Mouse (Mus musculus): Measurements from ENCODE around the gene Tmem109. TPM values are rescaled to one million over a fixed set of nuclear protein-coding genes. Genes with fewer than 3 reads are reported as not detected.
A peak's percentile ranks its signal among the peaks of the same experiment; 100 is the strongest.

Gene Tmem109
- polyA plus RNA-seq (2016; fragmentation: Nextera tagmentation; extraction: Ambion mirVana), result 50.8 and 57.3 TPM in 2 replicates

DNA sequence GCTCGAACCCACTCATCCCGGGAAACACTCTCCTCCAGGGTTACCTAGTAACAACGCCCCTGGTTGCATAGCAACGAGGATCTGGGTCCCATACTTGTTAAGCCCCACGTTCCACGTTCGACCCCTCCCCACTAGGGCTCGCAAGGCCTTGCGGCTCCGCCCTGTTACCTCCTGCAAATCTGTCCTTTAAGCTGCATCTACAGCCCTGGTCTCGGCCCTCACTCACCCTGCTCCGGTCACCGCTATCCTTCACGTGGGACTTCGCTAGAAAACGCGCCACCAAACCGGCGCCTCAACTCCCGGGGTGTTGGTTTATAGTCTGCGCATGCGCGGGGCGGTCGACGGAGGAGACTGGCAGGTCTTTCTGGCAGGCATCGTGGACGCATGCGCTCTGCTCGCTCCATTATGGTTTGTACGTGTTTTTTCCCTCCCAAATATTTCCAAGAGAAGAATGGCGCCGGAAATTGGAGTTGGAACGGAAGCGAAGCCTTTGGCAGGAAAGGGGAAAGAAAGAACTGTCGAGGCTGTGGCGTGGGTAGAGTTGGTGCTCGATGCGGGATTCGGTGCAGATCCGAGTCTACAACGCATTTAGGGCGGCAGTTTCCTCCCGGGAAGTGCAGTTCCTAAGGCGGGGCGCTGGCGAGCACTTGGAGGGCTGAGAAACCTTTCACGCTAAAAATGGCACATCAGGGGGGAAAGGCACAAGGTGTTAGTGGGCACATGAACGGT lies at the start of gene Tmem109:
TSS of gene Tmem109 (minus strand) at position 576 of the 729 bp plus-strand sequence.
- WGBS, result under 1% methylated on average over 49 of the region's 49 CpGs
- H3K27ac ChIP-seq, result peak within 1 kb of the TSS; percentile 97
- 0 out of 2 replicates have a peak, but pooled peaks cover 14% of the 10 kb centered on the region for H3K9me3 ChIP-seq
- peak within 1 kb of the TSS; percentile 66 for H3K4me3 ChIP-seq
- no peaks in the 10 kb centered on the region for H3K27me3 ChIP-seq (ENCODE audit: insufficient read depth, poor library complexity, severe bottlenecking)
- H3K36me3 ChIP-seq, result peaks cover 17% of the 10 kb centered on the region
- peak; percentile 97 for DNase-seq (ENCODE audit: low spot score)
- H3K4me1 ChIP-seq (replicated peaks), result peaks cover 30% of the 10 kb centered on the region

DNA sequence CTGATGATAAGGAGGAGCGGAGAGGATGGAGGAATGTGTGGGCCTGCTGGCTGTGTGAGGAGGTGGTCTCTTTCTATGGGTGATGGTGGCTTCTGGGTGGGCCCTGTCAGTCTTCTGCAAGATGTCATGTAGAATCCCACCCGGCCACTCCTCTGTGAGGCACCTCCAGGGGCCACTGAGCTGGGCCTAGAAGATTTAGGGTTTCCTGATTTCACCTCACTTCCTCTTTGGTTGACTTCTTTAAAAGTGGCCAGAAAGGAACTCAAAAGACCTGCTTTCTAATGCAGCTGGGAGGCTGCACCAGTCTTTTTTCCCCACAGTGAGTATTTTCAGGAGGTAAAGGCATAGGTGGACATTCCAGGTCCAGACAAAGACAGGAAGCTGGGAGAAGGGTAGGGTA lies 48.8 kb upstream of the Tmem109 start:
- Histone ChIP-seq H3K27me3 (ENCODE audit: insufficient read depth, poor library complexity, severe bottlenecking) (no peaks in the 10 kb centered on the region), H3K4me3 (no peak overlapping the region), H3K36me3 (no peaks in the 10 kb centered on the region), H3K9me3 (no peaks in the 10 kb centered on the region), H3K27ac (no peak overlapping the region), H3K4me1 (replicated peaks) (peaks cover 19% of the 10 kb centered on the region)
- 91% methylated on average over 2 of the region's 2 CpGs for WGBS
- no peak for DNase-seq (ENCODE audit: low spot score)

DNA sequence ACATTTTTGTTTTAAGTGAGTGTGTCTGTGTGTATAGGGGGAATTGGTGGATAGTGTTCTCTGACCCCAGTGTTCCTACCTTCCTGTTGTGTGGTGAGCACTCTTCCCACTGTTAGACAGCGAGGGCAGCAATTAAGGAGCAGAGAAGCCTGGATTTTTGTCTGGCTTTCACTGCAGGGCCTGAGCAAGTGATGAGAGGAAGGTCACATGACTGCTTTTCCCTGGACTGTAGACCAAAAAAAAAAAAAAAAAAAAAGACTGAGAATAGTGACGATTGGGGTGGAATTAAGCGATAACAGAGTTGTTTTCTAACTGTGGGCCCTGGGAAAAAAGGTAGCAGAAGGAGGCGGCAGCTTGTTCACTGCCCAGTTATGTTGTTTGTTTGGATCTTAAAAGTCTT lies 44.9 kb upstream of the Tmem109 start:
- Histone ChIP-seq H3K27me3 (ENCODE audit: insufficient read depth, poor library complexity, severe bottlenecking) (no peaks in the 10 kb centered on the region), H3K36me3 (no peaks in the 10 kb centered on the region), H3K9me3 (no peaks in the 10 kb centered on the region), H3K27ac (peak overlapping the region; percentile 83), H3K4me1 (replicated peaks) (peaks cover 17% of the 10 kb centered on the region), H3K4me3 (no peak overlapping the region)
- 39% methylated on average over 4 of the region's 4 CpGs for WGBS
- no peak for DNase-seq (ENCODE audit: low spot score)

DNA sequence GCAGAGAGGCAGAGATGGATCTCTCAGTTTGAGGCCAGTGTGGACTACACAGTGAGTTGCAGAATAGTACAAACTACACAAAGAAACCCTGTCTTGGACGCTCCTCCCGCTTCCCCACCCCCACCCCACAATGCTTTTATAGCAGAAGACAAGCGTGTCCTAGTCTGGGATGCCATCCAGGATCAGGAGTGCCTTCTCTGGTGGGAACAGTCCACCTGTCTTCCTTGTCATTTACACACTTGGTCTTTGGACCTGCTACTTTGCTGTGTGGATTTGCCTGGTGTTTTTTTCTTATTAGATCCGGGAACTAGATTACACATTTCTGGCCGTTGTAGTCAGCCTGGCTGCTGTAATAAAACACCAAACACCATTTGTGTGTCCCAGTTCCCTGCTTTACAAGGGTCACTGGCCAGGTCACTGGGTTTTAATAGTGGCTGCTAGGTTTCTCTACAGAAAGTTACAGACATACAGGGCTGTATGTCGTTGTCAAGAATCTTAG lies 44.4 kb upstream of the Tmem109 start:
- 25% methylated on average over 6 of the region's 6 CpGs for WGBS
- Histone ChIP-seq H3K9me3 (no peaks in the 10 kb centered on the region), H3K27me3 (ENCODE audit: insufficient read depth, poor library complexity, severe bottlenecking) (no peaks in the 10 kb centered on the region), H3K36me3 (no peaks in the 10 kb centered on the region), H3K4me1 (replicated peaks) (peaks cover 17% of the 10 kb centered on the region), H3K27ac (peak overlapping the region; percentile 83), H3K4me3 (no peak overlapping the region)
- peak; percentile 36 for DNase-seq (ENCODE audit: low spot score)

DNA sequence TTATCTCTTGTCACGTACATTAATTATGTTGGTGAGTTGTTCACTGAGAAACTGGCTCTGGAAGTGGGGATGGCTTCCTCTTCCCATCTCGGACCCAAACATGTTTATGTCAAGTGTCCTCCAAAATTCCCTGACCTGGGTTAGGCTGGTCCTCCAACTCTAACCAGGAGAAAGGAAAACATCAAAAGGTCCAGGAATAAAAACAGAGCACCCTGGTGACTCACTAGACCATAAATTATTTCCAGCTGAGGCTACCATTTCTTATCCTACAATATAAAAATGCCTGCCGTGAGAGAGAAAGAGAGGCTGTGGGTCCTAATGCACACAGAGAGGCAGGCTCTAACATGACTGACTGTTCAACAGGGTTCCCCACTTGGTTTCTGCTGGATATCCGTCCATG lies 42.4 kb upstream of the Tmem109 start:
- Histone ChIP-seq H3K4me3 (no peak overlapping the region), H3K9me3 (no peaks in the 10 kb centered on the region), H3K4me1 (replicated peaks) (peaks cover 17% of the 10 kb centered on the region), H3K27me3 (ENCODE audit: insufficient read depth, poor library complexity, severe bottlenecking) (no peaks in the 10 kb centered on the region), H3K36me3 (no peaks in the 10 kb centered on the region), H3K27ac (no peak overlapping the region)
- WGBS, result 65% methylated on average over 4 of the region's 4 CpGs
- DNase-seq (ENCODE audit: low spot score), result no peak

DNA sequence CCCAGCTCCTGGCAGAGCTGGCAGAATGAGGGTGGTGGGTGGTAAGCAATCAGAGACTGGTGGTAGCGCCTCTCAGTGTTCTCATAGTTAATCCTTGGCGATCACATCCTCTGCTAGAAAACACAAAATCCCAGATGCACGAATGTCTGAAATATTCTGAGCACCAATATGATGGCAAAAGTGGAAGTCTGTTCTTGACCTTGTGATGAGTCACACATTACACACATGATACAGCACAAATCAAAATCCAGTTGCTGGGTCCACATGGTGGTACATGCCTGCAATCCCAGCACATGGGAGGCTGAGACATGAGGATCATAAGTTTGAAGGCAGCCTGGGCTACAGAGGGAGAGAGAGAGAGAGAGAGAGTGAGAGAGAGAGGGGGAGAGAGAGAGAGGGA lies 39.3 kb upstream of the Tmem109 start:
- H3K36me3 ChIP-seq, result no peaks in the 10 kb centered on the region
- H3K4me3 ChIP-seq, result no peak overlapping the region
- 79% methylated on average over 3 of the region's 3 CpGs for WGBS
- H3K27me3 ChIP-seq (ENCODE audit: insufficient read depth, poor library complexity, severe bottlenecking), result no peaks in the 10 kb centered on the region
- peaks cover 6% of the 10 kb centered on the region for H3K4me1 ChIP-seq (replicated peaks)
- H3K9me3 ChIP-seq, result no peaks in the 10 kb centered on the region
- H3K27ac ChIP-seq, result no peak overlapping the region
- no peak for DNase-seq (ENCODE audit: low spot score)

DNA sequence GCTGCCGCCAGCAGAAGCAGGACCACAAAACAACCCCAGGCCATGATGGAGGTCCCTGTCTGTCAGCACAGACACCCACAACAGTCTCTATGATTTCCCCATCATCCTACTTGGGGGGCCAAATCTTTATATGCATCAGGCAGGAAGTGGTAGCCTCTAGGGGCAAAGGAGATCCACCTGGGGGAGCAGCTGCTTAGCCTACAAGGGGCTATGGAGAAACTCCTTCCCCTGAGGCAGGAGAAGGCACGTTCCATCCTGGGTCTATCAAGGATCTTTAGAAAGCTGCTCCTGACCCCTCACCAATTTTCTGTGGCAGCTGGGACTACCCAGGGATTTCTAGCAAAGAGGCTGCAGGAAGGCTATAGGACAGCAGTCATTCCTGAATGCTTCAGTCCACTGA lies 38.7 kb upstream of the Tmem109 start, which contains the start of gene Zp1:
TSS of gene Zp1 (minus strand) at position 101 of the 400 bp plus-strand sequence.
- Histone ChIP-seq H3K4me1 (replicated peaks) (peaks cover under 1% of the 10 kb centered on the region; the same call in 1 of the 2 replicates), H3K27me3 (ENCODE audit: insufficient read depth, poor library complexity, severe bottlenecking) (no peaks in the 10 kb centered on the region), H3K36me3 (no peaks in the 10 kb centered on the region), H3K4me3 (no peak within 1 kb of the TSS), H3K9me3 (no peaks in the 10 kb centered on the region), H3K27ac (no peak within 1 kb of the TSS)
- DNase-seq (ENCODE audit: low spot score), result no peak
- WGBS, result 73% methylated on average over 2 of the region's 2 CpGs

DNA sequence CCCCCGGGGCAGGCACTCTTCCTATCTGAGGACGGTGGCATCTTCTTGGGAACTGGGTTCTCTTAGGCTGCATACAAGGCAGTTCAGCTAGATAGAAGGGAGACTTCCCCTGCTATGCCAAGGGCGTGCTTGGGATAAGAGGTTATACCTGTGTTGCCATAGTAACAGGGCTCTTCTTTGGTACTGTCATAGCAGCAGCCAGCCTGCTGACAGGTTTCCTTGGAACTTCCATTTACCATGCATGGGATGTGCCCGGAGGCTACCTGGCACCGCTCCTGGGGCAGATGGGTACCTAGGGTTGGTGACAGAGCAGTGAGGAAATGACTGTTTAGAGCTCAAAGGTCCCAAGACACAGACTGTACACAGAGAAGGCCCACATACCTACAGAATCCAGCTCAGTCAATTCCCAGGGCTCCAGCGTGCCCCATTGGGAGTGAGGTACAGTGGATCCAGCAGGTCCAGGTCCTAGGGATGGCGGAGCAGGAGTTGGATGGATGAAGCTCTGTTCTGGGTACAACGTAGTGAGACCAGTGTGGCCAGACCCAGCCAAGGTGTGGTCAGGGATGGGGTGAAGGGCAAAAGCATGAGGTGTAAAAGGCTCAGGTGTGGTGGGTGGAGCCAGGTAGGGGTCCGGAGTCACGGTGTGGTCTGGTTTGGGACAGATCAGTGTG lies 36.7 kb upstream of the Tmem109 start:
- WGBS, result 89% methylated on average over 10 of the region's 10 CpGs
- Histone ChIP-seq H3K4me3 (no peak overlapping the region), H3K9me3 (no peaks in the 10 kb centered on the region), H3K27ac (no peak overlapping the region), H3K27me3 (ENCODE audit: insufficient read depth, poor library complexity, severe bottlenecking) (no peaks in the 10 kb centered on the region), H3K4me1 (replicated peaks) (no peaks in the 10 kb centered on the region), H3K36me3 (no peaks in the 10 kb centered on the region)
- DNase-seq (ENCODE audit: low spot score), result no peak

DNA sequence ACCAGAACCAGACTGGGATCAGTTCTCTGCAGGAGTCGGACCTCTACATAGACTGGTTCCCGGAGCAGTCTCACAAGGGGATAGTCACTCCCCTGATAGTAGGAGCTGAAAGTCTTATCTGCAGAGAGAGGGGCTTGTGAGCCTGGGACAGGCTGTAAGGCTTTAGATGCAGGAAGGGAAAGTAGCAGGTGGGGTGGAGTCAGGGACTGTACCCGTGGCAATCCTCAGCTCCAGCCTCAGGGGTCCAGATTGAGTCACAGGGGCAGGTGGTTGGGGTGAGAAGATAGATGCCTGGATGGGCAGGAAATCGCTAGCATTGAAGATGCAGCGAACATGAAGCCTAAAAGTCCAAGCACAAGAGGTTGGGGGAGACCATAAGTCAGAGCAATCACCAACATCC lies 34.7 kb upstream of the Tmem109 start:
- Histone ChIP-seq H3K36me3 (no peaks in the 10 kb centered on the region), H3K4me1 (replicated peaks) (no peaks in the 10 kb centered on the region), H3K4me3 (no peak overlapping the region), H3K9me3 (no peaks in the 10 kb centered on the region), H3K27me3 (ENCODE audit: insufficient read depth, poor library complexity, severe bottlenecking) (no peaks in the 10 kb centered on the region), H3K27ac (no peak overlapping the region)
- WGBS, result 67% methylated on average over 5 of the region's 5 CpGs
- DNase-seq (ENCODE audit: low spot score), result no peak

DNA sequence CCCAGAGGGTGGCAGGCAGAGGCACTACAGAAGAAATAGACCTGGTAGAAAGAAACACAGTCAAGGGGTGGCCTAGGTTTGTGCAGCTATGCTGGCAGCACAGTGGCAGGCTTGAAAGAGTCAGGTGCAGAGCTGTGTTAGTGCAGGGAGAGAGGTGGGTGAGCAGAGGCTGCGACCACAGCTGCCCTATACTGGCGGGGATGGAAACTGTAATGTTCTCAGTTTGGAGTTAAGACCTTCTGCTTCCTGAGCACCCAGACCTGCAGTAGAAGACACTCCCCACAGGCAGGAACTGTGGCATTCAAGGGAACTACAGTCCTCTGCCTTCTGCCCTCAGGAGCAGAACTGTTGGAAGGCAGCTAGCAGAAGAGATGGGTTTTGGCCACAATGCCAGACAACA lies 33.1 kb upstream of the Tmem109 start:
- 84% methylated on average over 2 of the region's 2 CpGs for WGBS
- DNase-seq (ENCODE audit: low spot score), result no peak
- Histone ChIP-seq H3K36me3 (no peaks in the 10 kb centered on the region), H3K27ac (no peak overlapping the region), H3K27me3 (ENCODE audit: insufficient read depth, poor library complexity, severe bottlenecking) (no peaks in the 10 kb centered on the region), H3K4me1 (replicated peaks) (no peaks in the 10 kb centered on the region), H3K9me3 (no peaks in the 10 kb centered on the region), H3K4me3 (no peak overlapping the region)

DNA sequence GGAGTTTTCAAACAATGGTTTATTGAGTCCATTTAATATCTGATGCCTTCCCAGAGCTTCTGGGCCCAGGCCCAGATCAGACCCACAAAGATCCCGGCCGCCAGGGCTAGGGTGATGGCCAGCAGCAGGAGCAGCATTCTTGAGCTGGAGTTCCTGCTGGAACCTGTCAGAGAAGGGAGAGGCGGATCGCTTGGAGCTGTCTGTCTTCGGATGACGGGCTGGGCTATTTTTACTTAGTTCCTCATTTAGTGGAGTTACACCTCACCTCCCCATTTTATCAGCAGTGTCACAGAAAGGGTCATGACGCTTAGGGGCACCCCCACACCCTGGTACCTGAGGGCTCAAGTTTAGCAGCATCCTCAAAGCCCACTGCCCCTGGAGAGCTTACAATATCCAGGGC lies 32.5 kb upstream of the Tmem109 start:
- no peaks in the 10 kb centered on the region for H3K4me1 ChIP-seq (replicated peaks)
- no peaks in the 10 kb centered on the region for H3K36me3 ChIP-seq
- H3K27me3 ChIP-seq (ENCODE audit: insufficient read depth, poor library complexity, severe bottlenecking), result no peaks in the 10 kb centered on the region
- no peak overlapping the region for H3K27ac ChIP-seq
- H3K4me3 ChIP-seq, result no peak overlapping the region
- DNase-seq (ENCODE audit: low spot score), result no peak
- WGBS, result 80% methylated on average over 7 of the region's 7 CpGs
- H3K9me3 ChIP-seq, result no peaks in the 10 kb centered on the region

DNA sequence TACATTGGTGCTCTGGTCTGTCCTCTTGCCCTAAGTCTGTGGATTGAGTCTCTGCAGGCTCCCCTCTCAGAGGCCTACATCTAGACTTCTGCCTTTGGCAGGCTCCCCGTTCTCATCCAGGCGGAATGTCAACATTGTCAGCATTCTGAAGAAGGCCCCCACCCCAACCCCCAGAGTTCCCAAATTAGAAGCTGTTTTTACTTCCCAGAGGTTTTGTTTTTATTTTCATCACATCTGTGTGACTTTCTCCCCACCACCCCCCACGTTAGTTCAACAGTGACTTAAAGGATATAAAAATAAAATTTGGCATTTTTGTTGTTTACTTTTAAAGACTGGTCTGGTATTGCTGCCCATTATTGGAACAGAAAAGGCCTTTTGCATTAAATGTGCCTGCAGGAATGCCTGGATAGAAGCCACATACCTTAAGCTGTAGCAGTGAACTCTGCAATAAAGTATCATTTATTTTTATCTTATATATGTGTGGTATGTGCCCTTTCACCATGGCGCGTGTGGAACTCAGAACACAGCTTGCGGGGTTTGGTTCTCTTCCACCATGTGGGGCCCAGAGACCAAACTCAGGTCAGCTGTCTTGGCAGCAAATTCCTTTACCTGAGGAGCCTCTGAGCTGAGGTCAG lies 27.4 kb upstream of the Tmem109 start:
- no peak overlapping the region for H3K4me3 ChIP-seq
- 84% methylated on average over 6 of the region's 6 CpGs for WGBS
- no peaks in the 10 kb centered on the region for H3K9me3 ChIP-seq
- peaks cover 49% of the 10 kb centered on the region for H3K36me3 ChIP-seq
- no peaks in the 10 kb centered on the region for H3K27me3 ChIP-seq (ENCODE audit: insufficient read depth, poor library complexity, severe bottlenecking)
- H3K4me1 ChIP-seq (replicated peaks), result no peaks in the 10 kb centered on the region
- no peak overlapping the region for H3K27ac ChIP-seq
- no peak for DNase-seq (ENCODE audit: low spot score)

DNA sequence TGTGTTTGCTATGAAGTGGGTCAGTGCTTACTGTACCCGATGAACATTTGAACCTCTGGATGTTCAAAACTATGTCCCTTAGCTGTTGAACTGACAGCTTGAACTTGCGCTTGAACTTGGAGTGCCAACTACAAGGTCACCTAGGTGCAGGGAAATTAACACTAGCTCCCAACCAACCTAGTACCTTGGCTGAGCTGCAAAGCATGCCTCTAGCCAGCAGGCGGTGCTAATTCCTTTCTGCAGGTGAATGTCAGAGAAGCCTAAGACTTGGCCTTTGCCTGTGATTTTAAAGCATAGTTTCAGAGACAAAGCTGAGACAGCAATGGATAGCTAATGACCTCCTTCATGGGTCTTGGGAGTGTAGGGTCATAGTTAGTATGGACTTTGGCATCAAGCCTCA lies 26.1 kb upstream of the Tmem109 start:
- Histone ChIP-seq H3K27me3 (ENCODE audit: insufficient read depth, poor library complexity, severe bottlenecking) (no peaks in the 10 kb centered on the region), H3K36me3 (peaks cover 62% of the 10 kb centered on the region), H3K4me3 (no peak overlapping the region), H3K9me3 (no peaks in the 10 kb centered on the region), H3K27ac (no peak overlapping the region), H3K4me1 (replicated peaks) (no peaks in the 10 kb centered on the region)
- 59% methylated on average over 3 of the region's 3 CpGs for WGBS
- peak; percentile 45 for DNase-seq (ENCODE audit: low spot score)
